Mouse (Mus musculus) heart, adult 2 months (tissue): Measurements from ENCODE around the gene Hcls1.

Experiments
- CTCF ChIP-seq: fragments of 200-600 bp; IDR thresholded peaks from 2 replicates; pipeline ENCODE4 v1.8.1; 2022; ENCODE audit warnings: antibody characterized with exemption, mild to moderate bottlenecking, moderate library complexity
- EP300 ChIP-seq: fragments of 200-500 bp; IDR thresholded peaks from 2 replicates; pipeline ENCODE4 v1.6.1; 2011; ENCODE audit warnings: low read depth, low read length, control low read depth; ENCODE audit not compliant: insufficient read depth

DNA sequence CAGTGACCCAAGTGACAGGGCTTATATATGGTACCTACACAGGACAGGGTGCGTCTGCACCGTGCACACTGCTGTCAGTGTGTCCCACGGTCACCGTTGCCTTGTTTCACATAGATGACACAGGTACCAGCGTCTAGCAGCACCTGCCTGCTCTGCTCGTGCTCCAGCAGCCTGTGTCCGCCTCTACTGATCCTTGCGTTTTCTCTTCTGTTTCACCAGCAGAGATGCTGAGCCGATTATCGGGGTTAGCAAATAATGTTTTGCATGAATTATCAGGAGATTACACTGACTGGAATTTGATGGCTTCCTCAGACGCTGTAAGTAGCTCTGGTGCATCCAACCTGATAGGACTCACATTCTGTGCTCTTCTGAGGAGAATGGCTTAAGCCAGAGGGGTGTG lies 48.9 kb upstream of the Hcls1 start:
- no peak for TF ChIP-seq CTCF
- TF ChIP-seq EP300 = no peak
